Mouse (Mus musculus) bone marrow macrophage, adult 2 months (primary cell): Measurements from ENCODE around the gene Adcy2.

ENCODE experiments used
- CTCF ChIP-seq: IDR thresholded peaks from 2 replicates; pipeline ENCODE4 v1.5.1; 2012; ENCODE audit warnings: low read depth, mild to moderate bottlenecking, low read length, moderate library complexity
- POLR2A ChIP-seq: IDR thresholded peaks from 2 replicates; pipeline ENCODE4 v1.6.1; 2012; ENCODE audit warnings: mild to moderate bottlenecking, low read depth, low read length, borderline replicate concordance

DNA sequence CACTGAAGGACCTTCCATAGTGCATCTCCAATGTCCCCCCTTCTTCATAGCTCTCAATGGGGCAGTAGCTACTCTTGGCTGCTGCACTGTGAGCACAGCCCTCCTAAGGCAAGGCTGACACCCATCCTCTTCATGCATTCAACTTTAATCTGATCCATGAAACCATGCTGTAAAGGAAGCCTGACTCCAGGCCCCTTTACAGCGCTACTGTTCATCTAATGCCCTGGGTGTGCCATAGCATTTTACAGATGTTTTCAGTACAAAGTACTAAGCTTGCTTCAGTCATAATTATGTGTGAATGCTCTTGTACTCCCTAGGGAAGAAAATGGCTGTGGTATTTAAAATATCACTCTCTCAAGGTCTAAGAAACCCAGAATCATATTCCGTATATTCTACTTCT is 23.9 kb upstream of the Adcy2 start:
- TF ChIP-seq CTCF = no peak
- no peak for TF ChIP-seq POLR2A
